Mouse (Mus musculus) left cerebral cortex, postnatal 4 days (tissue): ENCODE data around the gene Trim63. TPM values are rescaled to one million over a fixed set of nuclear protein-coding genes. Genes with fewer than 3 reads are reported as not detected.
A peak's percentile ranks its signal among the peaks of the same experiment; 100 is the strongest.
"Not testable (repeated sequence)": the region's sequence is repeated elsewhere in the genome, so short reads cannot be mapped to it uniquely, and the experiment has no call there.

Experiments
- DNase-seq: peaks from one replicate; pipeline ENCODE4 v3.0.0-alpha.2; 2022
- intact Hi-C: fragments of 180-260 bp; cut with DNase I; formaldehyde crosslinking; loops from one replicate; pipeline ENCODE4 v1.15.1; 2025
- total RNA-seq, 2 experiments: library from RNA; stranded (reverse); gene quantifications; 2 replicates each; pipeline ENCODE4 v1.2.3; 2021

Gene Trim63
- under 1 TPM; 0.44 to 0.46 TPM for total RNA-seq

GRCm38 (mm10) chr4:134314876-134315275 is at the start of gene Trim63:
Gene Trim63, plus strand, starts transcription at chr4:134315120.
- DNase-seq = peak; percentile 24
- intact Hi-C loops = no loop called here

- no peak for DNase-seq
- intact Hi-C loops = no loop called here
Observed at GRCm38 (mm10) chr4:134265860-134266585, 48.9 kb upstream of the Trim63 start.

- no peak for DNase-seq
- intact Hi-C loops = no loop called here
Observed at GRCm38 (mm10) chr4:134268102-134268655, 46.7 kb upstream of the Trim63 start.

- intact Hi-C loops, DNase-seq: not testable (repeated sequence)
Observed at GRCm38 (mm10) chr4:134269622-134270021, 45.3 kb upstream of the Trim63 start.

GRCm38 (mm10) chr4:134271979-134272378 is 42.9 kb upstream of the Trim63 start:
- no peak for DNase-seq
- intact Hi-C loops = no loop called here

- no peak for DNase-seq
- intact Hi-C loops = no loop called here
Observed at GRCm38 (mm10) chr4:134272731-134273416, 42.0 kb upstream of the Trim63 start.

- intact Hi-C loops = no loop called here
- no peak for DNase-seq
Observed at GRCm38 (mm10) chr4:134273417-134274345, 41.2 kb upstream of the Trim63 start.

- DNase-seq = no peak
- intact Hi-C loops = no loop called here
Observed at GRCm38 (mm10) chr4:134284942-134285341, 30.0 kb upstream of the Trim63 start.

- peak; percentile 43 for DNase-seq
- intact Hi-C loops = no loop called here
Observed at GRCm38 (mm10) chr4:134286226-134287167, 28.4 kb upstream of the Trim63 start.

GRCm38 (mm10) chr4:134287168-134287564 is 27.8 kb upstream of the Trim63 start:
- intact Hi-C loops = no loop called here
- peak; percentile 96 for DNase-seq

- intact Hi-C loops = no loop called here
- DNase-seq = peak; percentile 85
Observed at GRCm38 (mm10) chr4:134287575-134288025, 27.3 kb upstream of the Trim63 start, which contains the start of gene Pdik1l. Gene Pdik1l, minus strand, starts transcription at chr4:134287895.

- DNase-seq = no peak
- intact Hi-C loops = no loop called here
Observed at GRCm38 (mm10) chr4:134288397-134289256, 26.3 kb upstream of the Trim63 start.

GRCm38 (mm10) chr4:134292067-134292466 is 22.9 kb upstream of the Trim63 start:
- peak; percentile 75 for DNase-seq
- intact Hi-C loops = no loop called here

- peak; percentile 30 for DNase-seq
- intact Hi-C loops = no loop called here
Observed at GRCm38 (mm10) chr4:134293061-134293691, 21.7 kb upstream of the Trim63 start.

- DNase-seq = no peak
- intact Hi-C loops = no loop called here
Observed at GRCm38 (mm10) chr4:134293692-134294163, 21.2 kb upstream of the Trim63 start.

GRCm38 (mm10) chr4:134296096-134296495 is 18.8 kb upstream of the Trim63 start:
- DNase-seq, intact Hi-C loops: not testable (repeated sequence)

GRCm38 (mm10) chr4:134296523-134296922 is 18.4 kb upstream of the Trim63 start:
- intact Hi-C loops = no loop called here

GRCm38 (mm10) chr4:134297369-134297768 is 17.6 kb upstream of the Trim63 start:
- no peak for DNase-seq
- intact Hi-C loops = no loop called here

More at GRCm38 (mm10) chr4:134296523-134296922, 18.4 kb upstream of the Trim63 start:
- no peak for DNase-seq
